Mouse (Mus musculus) heart, adult 2 months (tissue): ENCODE results near the gene Copa. TPM values are rescaled to one million over a fixed set of nuclear protein-coding genes. Genes with fewer than 3 reads are reported as not detected.
A peak's percentile ranks its signal among the peaks of the same experiment; 100 is the strongest.

ENCODE experiments used
- DNase-seq, 2 experiments: peaks; one replicate each; pipeline ENCODE4 v3.0.0; 2021
- H3K27ac ChIP-seq: fragments of 200-600 bp; 2 replicates; pipeline ENCODE4 v1.8.1; 2022
- H3K27me3 ChIP-seq: fragments of 200-500 bp; 2 replicates; pipeline ENCODE4 v1.6.1; 2012; ENCODE audit warnings: mild to moderate bottlenecking, low read length, inconsistent platforms, mixed read lengths; ENCODE audit not compliant: control insufficient read depth, insufficient read depth
- H3K36me3 ChIP-seq: fragments of 200-500 bp; 2 replicates; pipeline ENCODE4 v1.6.1; 2012; ENCODE audit warnings: low read length, inconsistent platforms; ENCODE audit not compliant: control insufficient read depth, insufficient read depth
- H3K4me1 ChIP-seq: fragments of 200-500 bp; 2 replicates; pipeline ENCODE4 v1.6.1; 2011; ENCODE audit warnings: low read length; ENCODE audit not compliant: control insufficient read depth, insufficient read depth
- H3K4me3 ChIP-seq: fragments of 200-600 bp; 2 replicates; pipeline ENCODE4 v1.8.1; 2022
- H3K79me2 ChIP-seq: fragments of 200-500 bp; replicated peaks from 2 replicates; pipeline ENCODE4 v1.6.1; 2012; ENCODE audit warnings: mild to moderate bottlenecking, inconsistent platforms, low read length, moderate library complexity, mixed read lengths; ENCODE audit not compliant: control insufficient read depth, insufficient read depth
- H3K9ac ChIP-seq: fragments of 200-500 bp; 2 replicates; pipeline ENCODE4 v1.6.1; 2012; ENCODE audit warnings: low read depth, mild to moderate bottlenecking, control low read depth, inconsistent platforms, low read length, mixed read lengths
- CTCF ChIP-seq: fragments of 200-600 bp; IDR thresholded peaks from 2 replicates; pipeline ENCODE4 v1.8.1; 2022; ENCODE audit warnings: antibody characterized with exemption, mild to moderate bottlenecking, moderate library complexity
- EP300 ChIP-seq: fragments of 200-500 bp; IDR thresholded peaks from 2 replicates; pipeline ENCODE4 v1.6.1; 2011; ENCODE audit warnings: low read depth, low read length, control low read depth; ENCODE audit not compliant: insufficient read depth
- POLR2A ChIP-seq: fragments of 200-500 bp; IDR thresholded peaks from 2 replicates; pipeline ENCODE4 v1.6.1; 2011; ENCODE audit warnings: mild to moderate bottlenecking, low read depth, low read length, control low read depth; ENCODE audit not compliant: insufficient read depth
- WGBS: fragments of 180-500 bp; shearing (Covaris S2); methylation state at CpG from one replicate; pipeline ENCODE4 v1.1.7; 2018; 5-methylcytosine and 5-hydroxymethylcytosine counted together
- intact Hi-C: fragments of 180-260 bp; cut with DNase I; formaldehyde crosslinking; loops from one replicate; pipeline ENCODE4 v1.15.1; 2025
- polyA plus RNA-seq: library from polyadenylated mRNA; depleted of rRNA; stranded (reverse); fragments of >200 nt; gene quantifications from 2 replicates; pipeline ENCODE4 v1.2.3, GENCODE M21; 2012
- total RNA-seq, 2 experiments: library from RNA; stranded (reverse); gene quantifications; 2 replicates each; pipeline ENCODE4 v1.2.3; 2021

Gene Copa
- total and polyA plus RNA-seq, 3 experiments: 42.3 to 111 (median 98.5) TPM

DNA sequence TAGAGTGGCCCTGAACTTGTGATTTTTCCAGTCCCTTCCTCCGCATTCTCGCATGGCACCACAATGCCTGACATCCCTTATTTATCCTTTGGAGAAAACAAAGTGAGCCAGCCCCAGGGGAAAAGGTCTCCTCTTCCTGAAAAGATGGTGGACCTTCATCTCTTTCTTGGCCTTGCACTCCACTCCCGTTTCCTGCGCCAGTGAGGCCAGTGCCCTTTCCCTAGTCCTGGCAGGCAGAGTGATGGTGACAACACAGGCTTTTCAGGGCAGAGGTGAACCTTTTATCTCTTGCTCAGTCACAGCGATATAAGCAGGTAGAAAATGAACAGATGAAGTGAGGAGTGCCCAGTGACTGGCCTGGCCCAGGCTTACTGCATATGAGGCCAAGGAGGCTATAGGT, 45.2 kb downstream of the Copa start:
- Histone ChIP-seq H3K4me1 (peaks cover 4% of the 10 kb centered on the region), H3K36me3 (peaks cover 2% of the 10 kb centered on the region), H3K27me3 (no peaks in the 10 kb centered on the region), H3K79me2 (no peaks in the 10 kb centered on the region), H3K27ac (no peak overlapping the region; the same call in 1 of the 2 replicates), H3K4me3 (peak overlapping the region; percentile 83), H3K9ac (peak overlapping the region; percentile 4; the same call in 1 of the 2 replicates)
- intact Hi-C loops: loop anchor here (2.0 kb wide), 2 partner anchors 19 to 183 kb away; no protein-coding TSS in a partner anchor
- no peak for TF ChIP-seq POLR2A
- no peak for TF ChIP-seq CTCF
- TF ChIP-seq EP300: no peak
- DNase-seq: peak in 1 of 2 experiments; percentile 29
- 11% methylated on average over 5 of the region's 5 CpGs for WGBS

GRCm38 (mm10) chr1:172128563-172128962, 46.2 kb downstream of the Copa start:
- DNase-seq: no peak
- H3K27ac ChIP-seq: no peak overlapping the region
- intact Hi-C loops: no loop called here
- TF ChIP-seq EP300 (no peak), CTCF (no peak), POLR2A (no peak)
- no peaks in the 10 kb centered on the region for H3K27me3 ChIP-seq
- no peaks in the 10 kb centered on the region for H3K79me2 ChIP-seq
- 91% methylated on average over 15 of the region's 15 CpGs for WGBS
- peaks cover 4% of the 10 kb centered on the region for H3K4me1 ChIP-seq
- no peak overlapping the region for H3K4me3 ChIP-seq
- no peak overlapping the region for H3K9ac ChIP-seq
- peaks cover 2% of the 10 kb centered on the region for H3K36me3 ChIP-seq

DNA sequence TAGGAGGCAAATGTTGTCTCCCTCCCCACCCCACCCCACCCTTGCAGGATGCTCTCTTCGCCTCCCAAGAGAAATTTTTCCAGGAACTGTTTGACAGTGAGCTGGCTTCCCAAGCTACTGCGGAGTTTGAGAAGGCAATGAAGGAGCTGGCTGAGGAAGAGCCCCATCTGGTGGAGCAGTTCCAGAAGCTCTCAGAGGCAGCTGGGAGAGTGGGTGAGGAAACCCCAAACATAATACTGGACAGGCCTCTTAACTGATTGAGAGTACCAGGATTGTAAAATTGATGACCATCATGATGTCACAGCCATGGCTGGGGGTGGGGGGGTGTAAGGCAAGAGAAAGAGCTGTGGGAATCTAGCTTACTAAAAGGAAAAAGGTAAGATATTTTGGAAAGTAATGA, 46.8 kb downstream of the Copa start:
- TF ChIP-seq CTCF: peak; percentile 46
- TF ChIP-seq POLR2A: no peak

GRCm38 (mm10) chr1:172129780-172130179, 47.5 kb downstream of the Copa start:
- Histone ChIP-seq H3K4me3 (no peak overlapping the region), H3K4me1 (peaks cover 4% of the 10 kb centered on the region), H3K27ac (no peak overlapping the region), H3K9ac (no peak overlapping the region), H3K27me3 (no peaks in the 10 kb centered on the region), H3K79me2 (no peaks in the 10 kb centered on the region), H3K36me3 (peaks cover 2% of the 10 kb centered on the region)
- no peak for DNase-seq
- TF ChIP-seq EP300 (no peak), CTCF (no peak), POLR2A (no peak)
- 94% methylated on average over 5 of the region's 5 CpGs for WGBS
- intact Hi-C loops: no loop called here

More for the DNA sequence above, 46.8 kb downstream of the Copa start:
- Histone ChIP-seq H3K27me3 (no peaks in the 10 kb centered on the region), H3K4me1 (peaks cover 4% of the 10 kb centered on the region), H3K9ac (no peak overlapping the region), H3K4me3 (no peak overlapping the region), H3K79me2 (no peaks in the 10 kb centered on the region), H3K36me3 (peaks cover 2% of the 10 kb centered on the region), H3K27ac (no peak overlapping the region)
- 51% methylated on average over 2 of the region's 2 CpGs for WGBS
- DNase-seq: no peak
- intact Hi-C loops: no loop called here

GRCm38 (mm10) chr1:172132319-172132718, 50.0 kb downstream of the Copa start:
- no peak for TF ChIP-seq POLR2A
- no peak for TF ChIP-seq CTCF
- Histone ChIP-seq H3K27ac (no peak overlapping the region; the same call in 1 of the 2 replicates), H3K36me3 (peaks cover 2% of the 10 kb centered on the region), H3K4me1 (peaks cover 4% of the 10 kb centered on the region), H3K4me3 (no peak overlapping the region), H3K9ac (no peak overlapping the region), H3K79me2 (no peaks in the 10 kb centered on the region), H3K27me3 (no peaks in the 10 kb centered on the region)
- 78% methylated on average over 7 of the region's 7 CpGs for WGBS
- intact Hi-C loops: no loop called here
- no peak for DNase-seq

DNA sequence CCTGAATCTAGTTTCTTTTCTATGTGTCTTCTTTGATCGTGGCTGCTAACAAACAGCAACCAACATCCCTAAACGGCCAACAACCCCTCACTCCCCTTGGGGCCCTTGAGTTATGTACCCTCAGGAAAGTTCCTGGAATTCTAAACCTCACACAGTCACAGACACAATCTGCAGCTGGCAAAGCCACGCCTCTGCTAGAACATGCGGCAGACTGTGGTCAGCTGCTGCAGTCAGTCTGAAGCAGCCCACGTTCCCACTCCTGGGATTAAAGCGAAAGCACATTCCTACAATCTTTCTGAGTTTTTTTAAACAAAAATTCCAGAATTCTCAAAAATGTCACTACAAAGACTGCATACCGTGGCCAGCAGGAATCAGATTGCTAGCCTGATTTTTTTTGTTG, 51.2 kb downstream of the Copa start:
- Histone ChIP-seq H3K27ac (no peak overlapping the region), H3K27me3 (no peaks in the 10 kb centered on the region), H3K36me3 (no peaks in the 10 kb centered on the region; the same call in 1 of the 2 replicates), H3K4me3 (no peak overlapping the region), H3K9ac (no peak overlapping the region), H3K4me1 (no peaks in the 10 kb centered on the region; the same call in 1 of the 2 replicates), H3K79me2 (no peaks in the 10 kb centered on the region)
- no peak for DNase-seq
- TF ChIP-seq CTCF: no peak
- TF ChIP-seq EP300: no peak
- TF ChIP-seq POLR2A: no peak
- intact Hi-C loops: no loop called here
- 58% methylated on average over 7 of the region's 7 CpGs for WGBS
